Mouse (Mus musculus): Measurements from ENCODE around the gene Pi16.
A peak's percentile ranks its signal among the peaks of the same experiment; 100 is the strongest.
"Not testable (repeated sequence)": the region's sequence is repeated elsewhere in the genome, so short reads cannot be mapped to it uniquely, and the experiment has no call there.

The Pi16 gene

DNA sequence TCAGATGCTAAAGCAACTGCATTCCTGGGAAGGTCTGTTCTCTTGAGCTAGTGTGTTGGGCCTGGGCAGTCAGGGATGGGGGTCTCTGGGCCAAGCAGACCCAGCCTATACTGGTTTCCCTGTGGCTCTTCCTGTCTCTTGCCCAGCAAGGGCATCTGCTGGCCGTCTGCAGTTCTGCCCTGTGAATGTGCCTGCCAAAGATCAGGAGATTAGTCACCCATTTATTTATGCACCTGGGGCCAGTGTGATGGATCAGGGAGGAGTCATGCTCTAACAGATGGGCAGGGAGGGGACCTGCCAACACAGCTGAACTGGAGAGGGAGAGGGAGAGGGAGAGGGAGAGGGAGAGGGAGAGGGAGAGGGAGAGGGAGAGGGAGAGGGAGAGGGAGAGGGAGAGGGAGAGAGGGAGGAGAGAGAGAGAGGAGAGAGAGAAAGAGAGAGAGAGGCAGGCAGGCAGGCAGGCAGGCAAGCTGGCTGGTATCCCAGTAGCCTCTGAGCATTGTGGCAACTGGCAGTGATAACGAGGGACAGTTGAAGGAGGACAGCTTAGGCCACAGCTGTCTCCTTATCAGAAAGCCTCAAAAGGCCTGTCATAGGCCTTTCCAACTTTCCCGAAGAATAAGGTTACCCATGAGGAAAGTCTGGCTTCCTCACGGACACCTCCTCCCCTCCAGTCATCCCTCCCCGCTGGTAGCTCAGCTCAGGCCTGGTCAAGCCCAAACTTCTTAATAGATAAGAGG, 13.4 kb downstream of the Pi16 start:
- 0 out of 2 replicates have a peak, but pooled peaks have one; percentile 26 for ATAC-seq (ENCODE audit: low TSS enrichment)

DNA sequence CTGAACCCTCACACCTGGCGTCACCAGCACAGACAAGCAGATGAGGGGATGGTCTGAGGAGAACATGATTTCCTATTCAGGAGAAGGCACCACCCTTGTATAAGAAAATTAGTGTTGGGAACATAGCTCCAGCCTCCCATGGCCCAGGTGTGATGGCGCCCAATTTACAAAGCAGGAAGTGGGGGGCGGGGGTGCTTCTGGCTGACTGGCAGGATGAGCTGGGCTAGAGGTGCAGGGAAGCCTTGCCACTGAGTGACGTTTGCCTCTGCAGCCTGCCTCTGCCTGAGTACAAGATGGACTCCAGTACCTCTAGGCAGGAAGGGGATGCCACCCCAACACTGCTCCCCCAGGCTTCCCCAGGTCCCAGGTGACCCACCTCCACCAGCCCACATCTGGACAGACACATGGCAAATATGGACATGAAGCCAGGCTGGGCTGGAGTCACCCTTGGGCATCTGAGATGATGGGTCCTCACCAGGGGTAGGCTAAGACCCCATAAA, 14.8 kb downstream of the Pi16 start:
- no peak for ATAC-seq (ENCODE audit: low TSS enrichment)

- ATAC-seq (ENCODE audit: low TSS enrichment): no peak
These were observed 18.9 kb downstream of the Pi16 start for GRCm38 (mm10) chr17:29336266-29336990.

DNA sequence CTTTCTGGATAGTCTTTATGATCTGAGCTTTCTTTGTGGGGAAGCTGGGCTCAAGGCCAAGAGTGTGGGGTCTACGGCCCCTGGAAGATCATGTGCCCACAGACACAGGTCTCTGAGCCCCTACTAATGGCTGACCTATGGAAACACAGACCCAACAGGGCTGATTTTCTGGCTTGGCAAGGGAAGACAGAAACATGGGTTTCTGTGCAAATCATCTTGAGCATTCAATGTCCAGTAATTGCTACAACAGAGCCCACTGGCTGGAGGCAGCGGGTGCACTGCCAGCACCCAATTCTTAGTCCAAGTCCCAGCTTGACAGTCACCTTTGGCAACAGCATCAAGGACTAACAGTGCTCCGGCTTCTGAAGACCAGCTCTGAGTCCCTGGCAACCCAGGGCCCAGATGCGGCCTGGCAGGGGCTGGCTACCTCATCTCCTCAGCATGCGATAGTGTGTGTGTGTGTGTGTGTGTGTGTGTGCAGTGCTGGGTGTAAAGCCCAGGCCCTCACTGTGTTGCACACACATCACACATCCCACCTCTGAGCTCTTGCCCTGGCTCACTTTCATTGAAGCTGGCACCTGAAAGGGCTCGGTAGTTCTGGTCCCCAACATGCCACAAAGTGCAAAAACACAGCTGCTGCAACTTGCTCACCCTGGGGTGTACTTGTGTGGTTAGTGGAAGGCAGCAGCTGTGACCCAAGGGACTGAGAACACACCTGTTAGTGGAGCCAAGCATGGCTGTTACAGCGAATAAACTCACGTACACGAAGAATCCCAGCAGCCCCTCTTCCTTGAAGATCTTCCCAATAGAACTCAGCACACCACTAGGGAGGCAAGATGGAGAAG, 20.7 kb downstream of the Pi16 start:
- ATAC-seq (ENCODE audit: low TSS enrichment): peak; percentile 13; the same call in 1 of the 2 replicates

DNA sequence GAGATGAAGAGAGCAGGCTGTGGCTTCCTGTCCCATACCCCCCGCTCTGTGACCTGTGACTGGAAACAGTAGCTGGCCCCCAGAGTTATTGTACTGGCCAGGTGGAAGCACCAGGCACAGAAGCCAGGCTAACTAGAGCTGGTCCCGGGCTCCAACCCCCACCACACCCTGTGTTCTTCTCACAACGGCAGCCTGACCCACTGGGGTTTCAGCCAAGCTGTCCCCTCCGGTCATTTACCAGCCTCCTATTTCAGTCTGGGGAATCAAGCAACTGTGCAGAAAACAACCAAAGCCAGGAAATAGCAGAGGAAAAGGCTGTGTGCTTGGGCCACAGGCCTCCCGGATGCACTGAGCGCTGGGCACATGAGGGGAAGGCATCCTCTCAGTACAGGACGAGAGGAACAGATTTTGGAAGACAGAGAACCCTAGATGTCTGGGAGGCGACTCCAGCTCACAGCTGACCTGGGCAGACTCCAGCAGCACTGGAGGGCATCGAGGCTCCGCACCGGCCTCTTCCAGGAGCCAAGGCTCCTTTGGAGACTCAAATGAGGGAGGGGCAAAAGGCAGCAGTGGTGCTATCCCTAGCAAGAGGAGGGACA, 21.8 kb downstream of the Pi16 start:
- no peak for ATAC-seq (ENCODE audit: low TSS enrichment)

GRCm38 (mm10) chr17:29340406-29341261, 23.2 kb downstream of the Pi16 start:
- ATAC-seq (ENCODE audit: low TSS enrichment): no peak

GRCm38 (mm10) chr17:29341591-29342003, 24.1 kb downstream of the Pi16 start:
- ATAC-seq (ENCODE audit: low TSS enrichment): peak; percentile 32; the same call in 1 of the 2 replicates

- ATAC-seq (ENCODE audit: low TSS enrichment): peak; percentile 8; the same call in 1 of the 2 replicates
These were observed 24.8 kb downstream of the Pi16 start for GRCm38 (mm10) chr17:29342010-29342910.

DNA sequence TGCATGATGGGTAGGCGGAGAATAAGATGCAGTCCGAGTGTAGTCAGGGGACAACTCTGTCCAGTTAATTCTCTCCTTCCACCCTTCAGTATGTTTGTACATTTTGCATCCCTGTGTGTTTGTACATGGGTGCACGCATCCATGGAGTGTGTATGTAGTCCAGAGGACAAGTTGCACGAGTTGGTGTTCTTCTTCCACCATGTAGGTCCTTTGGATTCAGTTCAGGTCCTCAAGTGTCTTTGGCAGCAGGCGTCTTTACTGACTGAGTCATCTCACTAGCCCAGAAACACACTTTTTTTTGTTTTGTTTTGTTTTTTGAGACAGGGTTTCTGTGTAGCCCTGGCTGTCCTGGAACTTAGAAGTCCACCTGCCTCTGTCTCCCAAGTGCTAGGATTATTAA, 25.8 kb downstream of the Pi16 start:
- ATAC-seq (ENCODE audit: low TSS enrichment): no peak

DNA sequence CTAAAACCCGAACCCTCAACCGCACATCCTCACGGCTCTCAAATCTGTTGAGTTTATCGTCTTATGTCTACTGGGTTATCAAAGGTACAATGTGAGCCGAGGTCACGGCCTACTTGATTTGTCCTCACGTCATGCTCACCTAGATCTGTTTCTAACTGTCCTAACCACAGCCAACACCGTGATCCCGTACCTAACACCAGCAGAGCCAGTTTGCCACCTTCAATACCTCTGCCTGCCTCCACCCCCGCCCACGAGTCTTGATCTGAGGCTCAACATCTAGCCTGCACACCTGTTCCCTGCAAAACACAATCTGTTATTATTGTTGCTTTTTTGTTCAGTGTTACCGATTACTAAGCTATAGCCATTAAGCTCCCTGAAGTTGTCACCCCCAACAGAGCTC, 27.8 kb downstream of the Pi16 start:
- ATAC-seq (ENCODE audit: low TSS enrichment): no peak

GRCm38 (mm10) chr17:29346496-29347125, 29.1 kb downstream of the Pi16 start:
- ATAC-seq (ENCODE audit: low TSS enrichment): peak; percentile 18

DNA sequence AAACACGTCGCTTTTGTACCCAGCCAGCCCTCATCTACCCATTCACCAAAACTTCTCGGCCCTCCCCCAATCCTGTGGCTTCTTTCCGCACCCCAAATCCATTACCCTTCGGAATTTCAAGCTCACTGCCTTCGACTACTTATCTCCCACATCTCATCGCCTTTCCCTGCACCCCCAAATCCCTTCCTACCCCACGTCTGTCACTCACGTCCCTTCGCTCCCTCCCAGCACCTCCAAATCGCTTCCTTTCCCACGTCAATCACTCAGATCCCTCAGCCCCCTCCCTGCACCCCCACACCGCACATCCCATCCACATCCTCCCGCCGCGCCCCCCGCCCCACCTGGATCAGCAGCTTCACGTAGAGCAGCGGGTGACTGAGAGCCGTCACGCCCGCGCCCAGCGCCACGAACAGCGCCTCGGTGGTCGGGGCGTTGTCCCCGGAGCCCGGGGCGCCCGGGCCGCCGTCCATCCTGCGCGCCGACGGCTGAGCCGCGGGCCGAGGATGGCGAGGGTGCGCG, 29.7 kb downstream of the Pi16 start:
- ATAC-seq (ENCODE audit: low TSS enrichment): 0 out of 2 replicates have a peak, but pooled peaks have one; percentile 17

DNA sequence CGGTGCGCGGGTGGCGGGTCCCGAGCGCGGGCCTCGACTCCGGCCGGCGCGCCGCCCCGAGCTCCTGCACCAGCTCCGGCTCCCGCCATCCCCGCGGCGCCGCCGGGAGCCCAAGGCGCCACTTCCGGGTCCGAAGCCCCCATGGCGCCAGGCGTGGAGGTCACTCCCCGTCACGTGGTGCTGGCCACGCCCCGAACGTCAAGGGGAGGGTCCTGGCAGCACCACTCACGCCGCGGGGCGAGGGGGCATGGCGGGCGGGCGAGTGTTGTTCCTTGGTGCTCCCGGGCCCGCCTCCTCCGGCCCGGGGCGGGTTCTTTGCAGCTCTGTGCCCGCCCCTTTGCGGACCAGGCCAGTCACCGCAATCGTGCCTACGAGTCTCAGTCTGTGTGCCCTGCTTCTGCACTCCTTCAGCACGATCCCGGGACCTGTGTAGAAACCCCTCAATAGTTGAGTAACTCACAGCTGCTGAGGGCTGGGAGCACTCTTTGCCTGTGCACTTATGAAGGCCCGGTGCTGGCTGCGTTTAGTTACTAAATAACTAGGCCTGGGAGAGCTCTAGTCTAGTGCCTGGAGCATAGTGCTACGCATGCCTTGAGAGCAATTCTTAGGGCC, 30.3 kb downstream of the Pi16 start, which contains the start of gene Mtch1:
Gene Mtch1 (minus strand): TSS at position 290 of the 612 bp plus-strand sequence.
- ATAC-seq (ENCODE audit: low TSS enrichment): peak; percentile 83

- ATAC-seq (ENCODE audit: low TSS enrichment): no peak
These were observed 31.5 kb downstream of the Pi16 start for GRCm38 (mm10) chr17:29348996-29349395.

GRCm38 (mm10) chr17:29351056-29351455, 33.6 kb downstream of the Pi16 start:
- ATAC-seq (ENCODE audit: low TSS enrichment): not testable (repeated sequence)

DNA sequence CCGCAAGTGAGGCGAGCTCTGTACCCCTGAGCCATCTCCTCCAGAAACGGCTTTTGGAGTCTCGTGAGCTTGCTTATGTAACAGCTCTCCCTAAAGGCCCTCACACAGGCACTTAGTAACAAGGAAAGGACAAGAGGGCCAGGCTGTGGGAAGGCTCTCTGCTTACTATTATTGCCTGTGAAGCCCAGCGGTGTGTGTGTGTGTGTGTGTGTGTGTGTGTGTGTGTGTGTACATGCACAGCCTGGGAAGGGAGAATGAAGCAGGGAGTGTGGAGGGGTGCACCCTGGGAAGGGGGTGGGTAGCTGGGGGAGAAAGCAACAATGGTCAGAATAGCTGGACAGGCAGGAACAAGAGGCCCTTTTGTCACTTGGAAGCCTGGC, 38.0 kb downstream of the Pi16 start:
- ATAC-seq (ENCODE audit: low TSS enrichment): peak; percentile 60

DNA sequence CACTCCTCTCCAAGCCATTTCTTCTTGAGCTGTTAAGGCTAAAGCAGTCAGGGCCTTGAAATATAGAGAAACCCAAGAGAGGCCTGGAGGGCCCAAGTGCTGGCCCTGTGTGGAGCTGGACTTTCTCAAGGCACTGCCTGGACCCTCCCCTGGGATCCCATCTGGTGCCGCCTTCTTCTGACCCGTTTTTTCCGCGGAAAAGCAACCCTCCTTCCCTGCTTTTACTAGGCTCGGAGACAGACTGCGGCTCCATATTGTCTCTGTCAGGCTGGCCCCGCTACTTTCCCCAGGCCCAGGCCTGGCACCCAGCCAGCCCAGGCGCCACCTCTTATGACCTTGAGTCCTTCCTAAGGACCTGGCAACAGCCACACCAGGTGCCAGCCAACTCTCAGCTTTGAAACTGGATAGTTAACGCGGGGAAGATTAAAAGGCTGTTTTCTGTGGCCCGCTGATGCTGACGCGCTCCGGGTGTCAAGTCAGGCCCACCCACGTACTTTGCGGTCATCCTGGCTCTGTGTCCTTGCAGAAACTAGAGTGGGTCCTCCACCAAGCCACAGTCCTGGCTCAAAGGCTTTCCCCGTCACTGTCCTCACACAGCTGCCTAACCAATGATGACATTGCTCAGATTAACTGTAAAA, 38.5 kb downstream of the Pi16 start:
- peak; percentile 25; the same call in 1 of the 2 replicates for ATAC-seq (ENCODE audit: low TSS enrichment)

DNA sequence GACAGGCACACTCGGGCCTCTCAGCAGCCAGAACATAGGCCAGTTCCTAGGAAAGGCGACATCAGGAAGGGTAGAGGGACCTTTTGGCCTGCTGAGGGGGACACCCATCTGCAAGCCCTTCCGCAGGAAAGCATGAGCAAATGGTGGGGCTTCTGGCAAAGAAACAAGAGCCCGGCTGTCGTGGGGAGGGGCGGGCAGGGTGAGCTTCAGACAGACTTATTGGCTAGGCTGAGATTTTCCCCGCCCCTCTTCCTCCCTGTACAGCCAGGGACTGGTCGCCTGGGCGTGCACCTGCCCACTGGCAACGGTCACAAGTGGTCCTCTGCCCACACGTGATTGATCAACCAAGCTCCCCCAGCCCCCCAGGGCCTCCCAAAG, 39.0 kb downstream of the Pi16 start:
- peak; percentile 50 for ATAC-seq (ENCODE audit: low TSS enrichment)

All from frontal cortex, adult (tissue).